Comparison of ENCODE assay signal across 11 mouse cellular contexts in the genomic region with DNA sequence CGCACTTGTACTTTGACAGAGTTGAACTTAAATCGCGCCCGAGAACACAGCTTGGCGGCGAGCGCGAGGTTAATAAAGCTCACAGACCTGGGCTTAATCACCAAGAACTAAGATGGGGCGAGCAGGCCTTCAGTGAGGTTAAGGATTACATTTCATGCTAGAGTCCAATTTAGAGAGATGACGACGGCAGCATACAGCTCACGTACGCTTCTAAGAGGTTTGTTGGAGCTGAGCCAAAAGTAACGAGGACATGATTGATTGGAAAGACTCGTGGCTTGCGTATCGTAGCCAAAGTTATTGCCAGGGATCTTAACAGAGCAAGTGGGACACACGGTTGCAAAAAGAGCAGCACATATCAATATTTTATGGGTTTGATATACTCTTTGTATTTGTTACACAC. TPM values are rescaled to one million over a fixed set of nuclear protein-coding genes. Genes with fewer than 3 reads are reported as not detected.
DNase-seq lines count a peak whose midpoint lies in the region; ATAC-seq lines count a peak whose summit lies in the region.
"Had no signal": no experiment of that assay in that cellular context is flagged by ENCODE, and none has a peak within 500 bp of the region (broad histone marks: within the 10 kb centered on the region; RNA-seq: fewer than 3 reads in every experiment).

No protein-coding gene starts in this region.

- H3K9me3 ChIP-seq in forebrain, embryonic 16.5 days (ENCODE audit: control insufficient read depth, low read length) = no peaks in the 10 kb centered on the region
- no peaks in the 10 kb centered on the region for H3K9me3 ChIP-seq in forebrain, embryonic 11.5 days (ENCODE audit: control insufficient read depth, low read length)
- H3K9me3 ChIP-seq in intestine, embryonic 15.5 days = no peaks in the 10 kb centered on the region
- H3K9me3 ChIP-seq in stomach, embryonic 16.5 days (replicated peaks; ENCODE audit: control insufficient read depth, low read length) = no peaks in the 10 kb centered on the region
- H3K9me3 ChIP-seq: liver, embryonic 13.5 days; neural tube, embryonic 12.5 days had no signal

- peaks cover 3% of the 10 kb centered on the region; the same call in 1 of the 2 replicates for H3K4me1 ChIP-seq in forebrain, embryonic 16.5 days (replicated peaks; ENCODE audit: control insufficient read depth, insufficient read depth, low read length)
- no peaks in the 10 kb centered on the region for H3K4me1 ChIP-seq in forebrain, embryonic 11.5 days (replicated peaks; ENCODE audit: control insufficient read depth, insufficient read depth, low read length)
- 0 out of 2 replicates have a peak, but pooled peaks cover 3% of the 10 kb centered on the region for H3K4me1 ChIP-seq in intestine, embryonic 15.5 days (replicated peaks)
- H3K4me1 ChIP-seq in stomach, embryonic 16.5 days (ENCODE audit: control insufficient read depth, insufficient read depth, low read length) = no peaks in the 10 kb centered on the region
- H3K4me1 ChIP-seq: liver, embryonic 13.5 days; neural tube, embryonic 12.5 days had no signal

- no peak overlapping the region for H3K9ac ChIP-seq in forebrain, embryonic 16.5 days (replicated peaks; ENCODE audit: low read depth, low read length)
- H3K9ac ChIP-seq in forebrain, embryonic 11.5 days (ENCODE audit: low read length) = no peak overlapping the region
- H3K9ac ChIP-seq in intestine, embryonic 15.5 days = no peak overlapping the region
- H3K9ac ChIP-seq in stomach, embryonic 16.5 days (ENCODE audit: low read length) = no peak overlapping the region
- H3K9ac ChIP-seq: liver, embryonic 13.5 days; neural tube, embryonic 12.5 days had no signal

- H3K4me2 ChIP-seq in forebrain, embryonic 16.5 days (ENCODE audit: low read length) = peak overlapping the region; percentile 25; the same call in 1 of the 2 replicates
- no peak overlapping the region for H3K4me2 ChIP-seq in forebrain, embryonic 11.5 days (ENCODE audit: low read depth, low read length, severe bottlenecking)
- peak overlapping the region; percentile 28 for H3K4me2 ChIP-seq in intestine, embryonic 15.5 days (replicated peaks)
- peak overlapping the region; percentile 38 for H3K4me2 ChIP-seq in stomach, embryonic 16.5 days (ENCODE audit: low read depth, low read length)
- H3K4me2 ChIP-seq: liver, embryonic 13.5 days; neural tube, embryonic 12.5 days had no signal

- no peak for ATAC-seq in forebrain, embryonic 16.5 days
- ATAC-seq in forebrain, embryonic 11.5 days (replicated peaks; ENCODE audit: low FRiP score) = no peak
- peak; percentile 57 for ATAC-seq in intestine, embryonic 15.5 days
- ATAC-seq in stomach, embryonic 16.5 days (ENCODE audit: insufficient read depth, low FRiP score) = 0 out of 2 replicates have a peak, but pooled peaks have one; percentile 37
- ATAC-seq in CD4-positive, CD25-positive, alpha-beta regulatory T cell, adult 4 months = no peak

- H3K27me3 ChIP-seq in forebrain, embryonic 16.5 days (replicated peaks; ENCODE audit: control insufficient read depth, insufficient read depth, low read length) = no peaks in the 10 kb centered on the region
- no peaks in the 10 kb centered on the region for H3K27me3 ChIP-seq in forebrain, embryonic 11.5 days (ENCODE audit: control insufficient read depth, insufficient read depth, low read length)
- no peaks in the 10 kb centered on the region for H3K27me3 ChIP-seq in intestine, embryonic 15.5 days (replicated peaks)
- no peaks in the 10 kb centered on the region for H3K27me3 ChIP-seq in stomach, embryonic 16.5 days (ENCODE audit: control insufficient read depth, insufficient read depth, low read length)
- H3K27me3 ChIP-seq: liver, embryonic 13.5 days; neural tube, embryonic 12.5 days had no signal

- no peak overlapping the region for H3K4me3 ChIP-seq in forebrain, embryonic 16.5 days (replicated peaks; ENCODE audit: low read length)
- no peak overlapping the region for H3K4me3 ChIP-seq in forebrain, embryonic 11.5 days (ENCODE audit: low read depth, low read length)
- no peak overlapping the region for H3K4me3 ChIP-seq in intestine, embryonic 15.5 days (replicated peaks)
- peak overlapping the region; percentile 19; the same call in 1 of the 2 replicates for H3K4me3 ChIP-seq in stomach, embryonic 16.5 days (replicated peaks; ENCODE audit: low read length)
- H3K4me3 ChIP-seq: liver, embryonic 13.5 days; neural tube, embryonic 12.5 days had no signal

- no peak for DNase-seq in forebrain, embryonic 11.5 days (ENCODE audit: low spot score)
- peak; percentile 10 for DNase-seq in lung, postnatal 36 days
- no peak for DNase-seq in lung, adult 18-20 months
- DNase-seq in Muller cell, postnatal 12 days (ENCODE audit: inconsistent ontology term) = no peak
- DNase-seq: cerebellum, adult 2 months; liver, embryonic 13.5 days had no signal

- 49% methylated on average over 18 of the region's 18 CpGs for WGBS in forebrain, embryonic 16.5 days
- 76% methylated on average over 18 of the region's 18 CpGs for WGBS in forebrain, embryonic 11.5 days
- WGBS in intestine, embryonic 15.5 days = 35% methylated on average over 18 of the region's 18 CpGs
- 28% methylated on average over 18 of the region's 18 CpGs for WGBS in stomach, embryonic 16.5 days

- no peaks in the 10 kb centered on the region for H3K36me3 ChIP-seq in forebrain, embryonic 16.5 days (ENCODE audit: control insufficient read depth, insufficient read depth)
- H3K36me3 ChIP-seq in forebrain, embryonic 11.5 days (ENCODE audit: control insufficient read depth, insufficient read depth, low read length) = no peaks in the 10 kb centered on the region
- no peaks in the 10 kb centered on the region for H3K36me3 ChIP-seq in intestine, embryonic 15.5 days
- no peaks in the 10 kb centered on the region for H3K36me3 ChIP-seq in stomach, embryonic 16.5 days (ENCODE audit: control insufficient read depth, insufficient read depth, low read length)
- H3K36me3 ChIP-seq: neural tube, embryonic 12.5 days had no signal

- no peak overlapping the region for H3K27ac ChIP-seq in forebrain, embryonic 16.5 days (ENCODE audit: low read length)
- no peak overlapping the region for H3K27ac ChIP-seq in forebrain, embryonic 11.5 days (ENCODE audit: low read depth, low read length)
- H3K27ac ChIP-seq in intestine, embryonic 15.5 days = no peak overlapping the region
- H3K27ac ChIP-seq in stomach, embryonic 16.5 days (ENCODE audit: low read length) = no peak overlapping the region
- H3K27ac ChIP-seq: liver, embryonic 13.5 days; neural tube, embryonic 12.5 days had no signal

RNA-seq across cellular contexts. Expression of a gene that starts 30.3 kb away (rescaled TPM):
- 0.47 and 0.62 TPM in 2 replicates for polyA plus RNA-seq in forebrain, embryonic 16.5 days (2015; fragmentation: Nextera tagmentation; extraction: Ambion mirVana)
- 0.39 TPM in 2 replicates for polyA plus RNA-seq in forebrain, embryonic 11.5 days (2014; fragmentation: Nextera tagmentation; extraction: Ambion mirVana)
- polyA plus RNA-seq in intestine, embryonic 15.5 days (2015; fragmentation: Nextera tagmentation; extraction: Ambion mirVana) = 205 and 222 TPM in 2 replicates
- polyA plus RNA-seq in stomach, embryonic 16.5 days (2015; fragmentation: Nextera tagmentation; extraction: Ambion mirVana) = 130 and 145 TPM in 2 replicates
- not detected for polyA plus RNA-seq in CD4-positive, CD25-positive, alpha-beta regulatory T cell, adult 4 months (2017; shearing (Covaris generic))

Comparison
In these comparisons a context has a peak if more than half of its experiments do, and no peak if none do; other contexts are left out.
1. ATAC-seq: peak in intestine, embryonic 15.5 days (single experiment) and stomach, embryonic 16.5 days (single experiment); none in forebrain, embryonic 16.5 days (single experiment), forebrain, embryonic 11.5 days (single experiment) and CD4-positive, CD25-positive, alpha-beta regulatory T cell, adult 4 months (single experiment).
2. RNA of a gene that starts 30.3 kb away (polyA plus RNA-seq): 205 to 222 TPM in intestine, embryonic 15.5 days and 130 to 145 TPM in stomach, embryonic 16.5 days; 0.47 to 0.62 TPM in forebrain, embryonic 16.5 days, 0.39 TPM in forebrain, embryonic 11.5 days and not detected in CD4-positive, CD25-positive, alpha-beta regulatory T cell, adult 4 months; every median in the first group is over 10 times any median in the second.